Mouse (Mus musculus) lung, embryonic 15.5 days (tissue): Measurements from ENCODE around the gene Ttll2. TPM values are rescaled to one million over a fixed set of nuclear protein-coding genes. Genes with fewer than 3 reads are reported as not detected.
"Not testable (repeated sequence)": the region's sequence is repeated elsewhere in the genome, so short reads cannot be mapped to it uniquely, and the experiment has no call there.

Experiments
- ATAC-seq: fragments of 200-750 bp; cut with Nextera tagmentation; 2 replicates; pipeline ENCODE4 v1.8.0; 2017; ENCODE audit warnings: moderate number of reproducible peaks, borderline replicate concordance; ENCODE audit not compliant: low FRiP score, low TSS enrichment; ENCODE audit errors: extremely low read depth
- H3K27ac ChIP-seq: fragments of 300-500 bp; sonication (generic); 2 replicates; pipeline ENCODE4 v1.5.1; 2015; ENCODE audit warnings: moderate library complexity, mild to moderate bottlenecking, inconsistent platforms
- H3K27me3 ChIP-seq: fragments of 300-500 bp; sonication (generic); 2 replicates; pipeline ENCODE4 v1.6.1; 2015; ENCODE audit warnings: inconsistent platforms
- H3K36me3 ChIP-seq: fragments of 300-500 bp; sonication (generic); 2 replicates; pipeline ENCODE4 v1.6.1; 2015; ENCODE audit warnings: inconsistent platforms
- H3K4me1 ChIP-seq: fragments of 300-500 bp; sonication (generic); 2 replicates; pipeline ENCODE4 v1.6.1; 2015; ENCODE audit warnings: inconsistent platforms
- H3K4me2 ChIP-seq: fragments of 300-500 bp; sonication (generic); 2 replicates; pipeline ENCODE4 v1.6.1; 2015; ENCODE audit warnings: inconsistent platforms, mild to moderate bottlenecking, moderate library complexity
- H3K4me3 ChIP-seq: fragments of 300-500 bp; sonication (generic); 2 replicates; pipeline ENCODE4 v1.5.1; 2015; ENCODE audit warnings: mild to moderate bottlenecking, inconsistent platforms
- H3K9ac ChIP-seq: fragments of 300-500 bp; sonication (generic); 2 replicates; pipeline ENCODE4 v1.6.1; 2015; ENCODE audit warnings: inconsistent platforms
- H3K9me3 ChIP-seq: fragments of 300-500 bp; sonication (generic); 2 replicates; pipeline ENCODE4 v1.6.1; 2016; ENCODE audit warnings: inconsistent platforms
- WGBS: fragments of 180-500 bp; shearing (Covaris S2); methylation state at CpG from one replicate; pipeline ENCODE4 v1.1.7; 2015; 5-methylcytosine and 5-hydroxymethylcytosine counted together
- polyA plus RNA-seq: library from polyadenylated mRNA; unstranded; fragments of >200 nt; fragmentation: Nextera tagmentation; extraction: Ambion mirVana; gene quantifications from 2 replicates; pipeline ENCODE4 v1.2.1, GENCODE M21; 2015

The Ttll2 gene
- polyA plus RNA-seq, 1 experiment from 2014 or later = not detected

- not testable (repeated sequence) for H3K4me3 ChIP-seq, H3K4me1 ChIP-seq, H3K9ac ChIP-seq, H3K27ac ChIP-seq, H3K27me3 ChIP-seq, ATAC-seq, H3K9me3 ChIP-seq, H3K4me2 ChIP-seq, H3K36me3 ChIP-seq
- 58% methylated on average over 2 of the region's 3 CpGs for WGBS
These were observed 3.7 kb downstream of the Ttll2 start for GRCm38 (mm10) chr17:7348765-7349164.

- peak; percentile 64; the same call in 1 of the 2 replicates for ATAC-seq
These were observed 15.1 kb downstream of the Ttll2 start for GRCm38 (mm10) chr17:7337381-7337780.

GRCm38 (mm10) chr17:7332745-7333144, 19.8 kb downstream of the Ttll2 start:
- not testable (repeated sequence) for ATAC-seq, H3K9me3 ChIP-seq, H3K4me3 ChIP-seq, H3K4me2 ChIP-seq, H3K4me1 ChIP-seq, H3K27me3 ChIP-seq, H3K27ac ChIP-seq, H3K9ac ChIP-seq, H3K36me3 ChIP-seq
- 61% methylated on average over 3 of the region's 5 CpGs for WGBS

More at GRCm38 (mm10) chr17:7337381-7337780, 15.1 kb downstream of the Ttll2 start:
- H3K9ac ChIP-seq, H3K9me3 ChIP-seq, H3K4me1 ChIP-seq, H3K27ac ChIP-seq, H3K4me3 ChIP-seq, H3K27me3 ChIP-seq, H3K36me3 ChIP-seq, H3K4me2 ChIP-seq: not testable (repeated sequence)
- WGBS = 32% methylated on average over 9 of the region's 9 CpGs

GRCm38 (mm10) chr17:7326415-7326814, 26.1 kb downstream of the Ttll2 start:
- not testable (repeated sequence) for H3K27ac ChIP-seq, H3K36me3 ChIP-seq, H3K9me3 ChIP-seq, H3K4me3 ChIP-seq, H3K4me1 ChIP-seq, ATAC-seq, H3K4me2 ChIP-seq, H3K9ac ChIP-seq, H3K27me3 ChIP-seq
- 35% methylated on average over 3 of the region's 8 CpGs for WGBS

- not testable (repeated sequence) for H3K4me2 ChIP-seq, H3K27ac ChIP-seq, H3K36me3 ChIP-seq, ATAC-seq, H3K9ac ChIP-seq, H3K4me1 ChIP-seq, H3K9me3 ChIP-seq, H3K4me3 ChIP-seq, H3K27me3 ChIP-seq
- 83% methylated on average over 5 of the region's 5 CpGs for WGBS
These were observed 28.1 kb downstream of the Ttll2 start, which contains the start of gene Tcp10a for GRCm38 (mm10) chr17:7324346-7324745. Gene Tcp10a, plus strand, starts transcription at chr17:7324646.

GRCm38 (mm10) chr17:7319789-7320188, 32.7 kb downstream of the Ttll2 start:
- not testable (repeated sequence) for H3K4me2 ChIP-seq, H3K27ac ChIP-seq, H3K9ac ChIP-seq, H3K4me1 ChIP-seq, ATAC-seq, H3K9me3 ChIP-seq, H3K4me3 ChIP-seq, H3K27me3 ChIP-seq, H3K36me3 ChIP-seq
- WGBS = 84% methylated on average over 6 of the region's 6 CpGs

- not testable (repeated sequence) for H3K27ac ChIP-seq, ATAC-seq, H3K9me3 ChIP-seq, H3K36me3 ChIP-seq, H3K27me3 ChIP-seq, H3K4me1 ChIP-seq, H3K4me2 ChIP-seq, H3K4me3 ChIP-seq, H3K9ac ChIP-seq
- WGBS = 62% methylated on average over 7 of the region's 8 CpGs
These were observed 36.7 kb downstream of the Ttll2 start for GRCm38 (mm10) chr17:7315693-7316382.

- not testable (repeated sequence) for H3K36me3 ChIP-seq, H3K4me2 ChIP-seq, H3K4me1 ChIP-seq, H3K27ac ChIP-seq, H3K4me3 ChIP-seq, H3K27me3 ChIP-seq, H3K9ac ChIP-seq, H3K9me3 ChIP-seq
- ATAC-seq = peak; percentile 67
- 49% methylated on average over 8 of the region's 8 CpGs for WGBS
These were observed 46.0 kb downstream of the Ttll2 start for GRCm38 (mm10) chr17:7306278-7307196.

Other genes with a start within 250 kb of the Ttll2 start
- 11.3 and 12.9 TPM in 2 replicates for gene Rps6ka2, start 182.6 kb downstream of the Ttll2 start, polyA plus RNA-seq
- gene Tcp10a, start 28.1 kb downstream of the Ttll2 start, polyA plus RNA-seq = 0.09 TPM in 1 of 2 replicates, not detected in the other
- not detected in 2 replicates for gene Gm49630, start 19.3 kb upstream of the Ttll2 start, polyA plus RNA-seq
- gene Unc93a2, start 32.8 kb upstream of the Ttll2 start, polyA plus RNA-seq = not detected in 2 replicates